Comparison of ENCODE assay signal across 8 mouse cellular contexts in the genomic region with DNA sequence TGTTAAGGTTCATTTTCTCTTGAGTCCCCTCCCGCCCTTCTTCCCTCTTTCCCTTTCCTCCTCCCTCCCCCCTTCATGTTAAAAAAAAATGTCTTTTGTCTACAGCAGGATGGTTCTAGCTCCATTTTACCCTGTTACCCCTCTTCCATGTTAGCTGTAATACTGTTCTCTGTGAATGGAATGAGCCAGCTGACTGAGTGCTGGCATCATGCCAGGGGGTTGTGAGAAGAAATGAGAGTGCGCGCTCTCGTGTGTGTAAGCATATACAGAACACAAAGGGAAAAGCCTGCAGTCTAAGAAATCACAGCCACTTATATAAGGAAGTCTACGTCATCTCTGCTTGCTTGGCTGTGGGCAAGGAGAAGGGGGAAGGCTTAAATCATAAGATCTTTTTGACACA. TPM values are rescaled to one million over a fixed set of nuclear protein-coding genes. Genes with fewer than 3 reads are reported as not detected.
DNase-seq lines count a peak whose midpoint lies in the region; ATAC-seq and TF ChIP-seq lines count a peak whose summit lies in the region.

No protein-coding gene starts in this region.

- no peak for TF ChIP-seq CTCF in lung, postnatal 0 days (IDR thresholded peaks at IDR 0.05)

- H3K27ac ChIP-seq in hindbrain, embryonic 12.5 days, result peak overlapping the region; percentile 71
- H3K27ac ChIP-seq in lung, postnatal 0 days (ENCODE audit: low read length), result peak overlapping the region; percentile 7; the same call in 1 of the 2 replicates

- H3K9me3 ChIP-seq in hindbrain, embryonic 12.5 days (replicated peaks), result no peaks in the 10 kb centered on the region
- no peaks in the 10 kb centered on the region for H3K9me3 ChIP-seq in lung, postnatal 0 days (ENCODE audit: low read length)

- no peaks in the 10 kb centered on the region for H3K27me3 ChIP-seq in hindbrain, embryonic 12.5 days
- no peaks in the 10 kb centered on the region for H3K27me3 ChIP-seq in lung, postnatal 0 days (replicated peaks; ENCODE audit: insufficient read depth, low read length)

- H3K4me1 ChIP-seq in hindbrain, embryonic 12.5 days, result peaks cover 16% of the 10 kb centered on the region
- H3K4me1 ChIP-seq in lung, postnatal 0 days (ENCODE audit: insufficient read depth, low read depth, low read length), result peaks cover 9% of the 10 kb centered on the region

- no peaks in the 10 kb centered on the region for H3K36me3 ChIP-seq in hindbrain, embryonic 12.5 days
- H3K36me3 ChIP-seq in lung, postnatal 0 days (ENCODE audit: insufficient read depth, low read length), result no peaks in the 10 kb centered on the region

- peak; percentile 74; the same call in 1 of the 2 replicates for TF ChIP-seq EP300 in lung, postnatal 0 days (IDR thresholded peaks at IDR 0.05)

- DNase-seq in Muller cell, postnatal 12 days (ENCODE audit: inconsistent ontology term), result peak; percentile 74
- DNase-seq in cerebellum, adult 18-20 months, result peak; percentile 73 to 80
- DNase-seq in frontal cortex, postnatal 10 days (ENCODE audit: low spot score in 2 of 2), result peak; percentile 57 to 73
- peak; percentile 37 for DNase-seq in layer of hippocampus, adult 9-10 months (ENCODE audit: low spot score)
- peak; percentile 98 for DNase-seq in lung, postnatal 0 days (ENCODE audit: low spot score)
- peak; percentile 81 for DNase-seq in right cerebral cortex, adult 18-20 months
- peak; percentile 27 to 77 for DNase-seq in urinary bladder, postnatal 4 days (ENCODE audit: low spot score in 2 of 2)

- peak overlapping the region; percentile 5 for H3K4me2 ChIP-seq in hindbrain, embryonic 12.5 days (replicated peaks)
- H3K4me2 ChIP-seq in lung, postnatal 0 days (replicated peaks; ENCODE audit: low read depth, low read length), result peak overlapping the region; percentile 17; the same call in 1 of the 2 replicates

- H3K9ac ChIP-seq in hindbrain, embryonic 12.5 days, result peak overlapping the region; percentile 38; the same call in 1 of the 2 replicates
- H3K9ac ChIP-seq in lung, postnatal 0 days (replicated peaks; ENCODE audit: low read depth), result no peak overlapping the region

- 23% methylated on average over 5 of the region's 5 CpGs for WGBS in hindbrain, embryonic 12.5 days
- 4% methylated on average over 5 of the region's 5 CpGs for WGBS in lung, postnatal 0 days

- H3K4me3 ChIP-seq in hindbrain, embryonic 12.5 days, result no peak overlapping the region
- H3K4me3 ChIP-seq in lung, postnatal 0 days (ENCODE audit: low read depth, low read length), result no peak overlapping the region

- ATAC-seq in hindbrain, embryonic 12.5 days (ENCODE audit: low FRiP score), result peak; percentile 92
- ATAC-seq in lung, postnatal 0 days, result peak; percentile 99

RNA-seq across cellular contexts. Expression of gene Gatad2b, which starts 30.1 kb away (rescaled TPM):
- 14.2 and 17.1 TPM in 2 replicates for polyA plus RNA-seq in hindbrain, embryonic 12.5 days (2016; fragmentation: Nextera tagmentation; extraction: Ambion mirVana)
- polyA plus RNA-seq in lung, postnatal 0 days (2015; fragmentation: Nextera tagmentation; extraction: Ambion mirVana), result 9.2 and 10.1 TPM in 2 replicates

RNA-seq across cellular contexts. Expression of gene Dennd4b, which starts 58.1 kb away (rescaled TPM):
- polyA plus RNA-seq in hindbrain, embryonic 12.5 days (2016; fragmentation: Nextera tagmentation; extraction: Ambion mirVana), result 6.2 and 6.7 TPM in 2 replicates
- polyA plus RNA-seq in lung, postnatal 0 days (2015; fragmentation: Nextera tagmentation; extraction: Ambion mirVana), result 2.3 and 2.7 TPM in 2 replicates

Comparison
In these comparisons a context has a peak if more than half of its experiments do, and no peak if none do; other contexts are left out.
1. DNase-seq: peak in every context shown above with its lines; median percentile 98 in lung, postnatal 0 days; 81 in right cerebral cortex, adult 18-20 months; 76 in cerebellum, adult 18-20 months; 74 in Muller cell, postnatal 12 days; 65 in frontal cortex, postnatal 10 days; 52 in urinary bladder, postnatal 4 days; 37 in layer of hippocampus, adult 9-10 months.